Mouse (Mus musculus) brain, embryonic 14.5 days (tissue): ENCODE results near the gene Ceacam19.

ENCODE experiments used
- CTCF ChIP-seq: fragments of 200-500 bp; IDR thresholded peaks from 2 replicates; pipeline ENCODE4 v1.5.1; 2012; ENCODE audit warnings: inconsistent platforms, mild to moderate bottlenecking, moderate library complexity, borderline replicate concordance; ENCODE audit not compliant: insufficient read depth, insufficient read length; ENCODE audit errors: extremely low read depth
- POLR2A ChIP-seq: fragments of 200-500 bp; IDR thresholded peaks from 2 replicates; pipeline ENCODE4 v1.6.1; 2012; ENCODE audit warnings: mild to moderate bottlenecking, inconsistent platforms, borderline replicate concordance; ENCODE audit not compliant: poor library complexity, insufficient read depth, insufficient read length, severe bottlenecking; ENCODE audit errors: extremely low read depth

DNA sequence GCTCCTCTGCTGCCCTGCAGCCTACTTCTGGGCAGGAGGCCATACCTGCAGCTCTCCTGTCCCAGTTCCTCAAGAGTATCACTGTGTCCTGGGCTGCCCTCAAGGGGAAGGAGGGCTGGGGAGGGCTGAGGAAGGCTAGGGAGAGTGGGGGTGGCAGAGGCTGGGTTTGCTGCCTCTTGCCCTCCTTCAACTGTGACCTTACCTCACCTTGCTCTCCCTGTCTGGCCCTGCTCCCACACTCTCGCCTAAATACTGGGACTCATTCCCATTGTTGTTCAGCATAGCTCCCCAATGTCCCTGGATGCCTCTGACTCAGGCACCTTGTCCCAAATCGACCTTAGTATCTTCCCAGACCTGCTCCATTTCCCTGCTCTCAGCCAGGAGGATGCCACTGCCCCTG is 23.5 kb downstream of the Ceacam19 start:
- no peak for TF ChIP-seq CTCF
- TF ChIP-seq POLR2A, result no peak
